Mouse (Mus musculus) heart, embryonic 16.5 days (tissue): ENCODE data around the gene Dock2. TPM values are rescaled to one million over a fixed set of nuclear protein-coding genes. Genes with fewer than 3 reads are reported as not detected.

Experiments used
- ATAC-seq: fragments of 200-750 bp; cut with Nextera tagmentation; replicated peaks from 2 replicates; pipeline ENCODE4 v1.8.0; 2017; ENCODE audit warnings: moderate number of reproducible peaks; ENCODE audit not compliant: insufficient read depth, low FRiP score; ENCODE audit errors: extremely low read depth
- H3K27ac ChIP-seq: fragments of 300-500 bp; sonication (generic); 2 replicates; pipeline ENCODE4 v1.5.1; 2014; ENCODE audit warnings: mild to moderate bottlenecking, low read length, control low read depth, moderate library complexity
- H3K27me3 ChIP-seq: fragments of 300-500 bp; sonication (generic); 2 replicates; pipeline ENCODE4 v1.6.1; 2014; ENCODE audit warnings: low read length, mixed read lengths; ENCODE audit not compliant: control insufficient read depth, insufficient read depth
- H3K36me3 ChIP-seq: fragments of 300-500 bp; sonication (generic); 2 replicates; pipeline ENCODE4 v1.6.1; 2014; ENCODE audit not compliant: control insufficient read depth, insufficient read depth
- H3K4me1 ChIP-seq: fragments of 300-500 bp; sonication (generic); 2 replicates; pipeline ENCODE4 v1.6.1; 2014; ENCODE audit warnings: low read length, mixed read lengths; ENCODE audit not compliant: control insufficient read depth, insufficient read depth
- H3K4me2 ChIP-seq: fragments of 300-500 bp; sonication (generic); 2 replicates; pipeline ENCODE4 v1.6.1; 2014; ENCODE audit warnings: low read depth, mild to moderate bottlenecking, control low read depth, low read length
- H3K4me3 ChIP-seq: fragments of 300-500 bp; sonication (generic); 2 replicates; pipeline ENCODE4 v1.5.1; 2014; ENCODE audit warnings: mild to moderate bottlenecking, control low read depth, low read length
- H3K9ac ChIP-seq: fragments of 300-500 bp; sonication (generic); 2 replicates; pipeline ENCODE4 v1.6.1; 2014; ENCODE audit warnings: low read length, control low read depth
- H3K9me3 ChIP-seq: fragments of 300-500 bp; sonication (generic); replicated peaks from 2 replicates; pipeline ENCODE4 v1.6.1; 2016; ENCODE audit warnings: low read length; ENCODE audit not compliant: control insufficient read depth
- WGBS: fragments of 180-500 bp; shearing (Covaris S2); extraction: QIAGEN DNeasy Blood & Tissue Kit; methylation state at CpG from one replicate; pipeline ENCODE4 v1.1.7; 2014; 5-methylcytosine and 5-hydroxymethylcytosine counted together
- polyA plus RNA-seq: library from polyadenylated mRNA; unstranded; fragments of >200 nt; fragmentation: Nextera tagmentation; extraction: Ambion mirVana; gene quantifications from 2 replicates; pipeline ENCODE4 v1.2.1, GENCODE M21; 2015

Dock2 gene
- polyA plus RNA-seq, 1 experiment from 2014 or later = 5.3 TPM

GRCm38 (mm10) chr11:34774636-34775035 lies 9.1 kb downstream of the Dock2 start:
- Histone ChIP-seq H3K27me3 (no peaks in the 10 kb centered on the region), H3K4me2 (no peak overlapping the region), H3K9ac (no peak overlapping the region), H3K36me3 (no peaks in the 10 kb centered on the region), H3K9me3 (no peaks in the 10 kb centered on the region), H3K27ac (no peak overlapping the region), H3K4me1 (no peaks in the 10 kb centered on the region), H3K4me3 (no peak overlapping the region)
- 68% methylated on average over 2 of the region's 2 CpGs for WGBS
- no peak for ATAC-seq

- Histone ChIP-seq H3K4me1 (no peaks in the 10 kb centered on the region), H3K9ac (no peak overlapping the region), H3K36me3 (no peaks in the 10 kb centered on the region), H3K27ac (no peak overlapping the region), H3K4me3 (no peak overlapping the region), H3K9me3 (no peaks in the 10 kb centered on the region), H3K4me2 (no peak overlapping the region), H3K27me3 (no peaks in the 10 kb centered on the region)
- ATAC-seq = no peak
- 79% methylated on average over 9 of the region's 9 CpGs for WGBS
Measured at GRCm38 (mm10) chr11:34773304-34773895, 10.3 kb downstream of the Dock2 start.

GRCm38 (mm10) chr11:34771221-34771986 lies 12.3 kb downstream of the Dock2 start:
- peak; percentile 71 for ATAC-seq
- 39% methylated on average over 12 of the region's 12 CpGs for WGBS
- H3K4me1 ChIP-seq = no peaks in the 10 kb centered on the region
- H3K9ac ChIP-seq = no peak overlapping the region
- 0 out of 2 replicates have a peak overlapping the region, but pooled peaks have one; percentile 7 for H3K4me2 ChIP-seq
- no peak overlapping the region for H3K4me3 ChIP-seq
- H3K27ac ChIP-seq = no peak overlapping the region
- H3K36me3 ChIP-seq = no peaks in the 10 kb centered on the region
- no peaks in the 10 kb centered on the region for H3K27me3 ChIP-seq
- no peaks in the 10 kb centered on the region for H3K9me3 ChIP-seq

- 60% methylated on average over 4 of the region's 4 CpGs for WGBS
- Histone ChIP-seq H3K4me2 (no peak overlapping the region), H3K4me3 (no peak overlapping the region), H3K27me3 (no peaks in the 10 kb centered on the region), H3K4me1 (no peaks in the 10 kb centered on the region), H3K9me3 (no peaks in the 10 kb centered on the region; the same call in 1 of the 2 replicates), H3K9ac (no peak overlapping the region), H3K27ac (no peak overlapping the region), H3K36me3 (no peaks in the 10 kb centered on the region)
- no peak for ATAC-seq
Measured at GRCm38 (mm10) chr11:34770666-34771065, 13.0 kb downstream of the Dock2 start.

- WGBS = 87% methylated on average over 8 of the region's 8 CpGs
- no peak overlapping the region for H3K4me2 ChIP-seq
- no peak overlapping the region for H3K27ac ChIP-seq
- H3K27me3 ChIP-seq = no peaks in the 10 kb centered on the region
- no peak overlapping the region for H3K9ac ChIP-seq
- no peak overlapping the region for H3K4me3 ChIP-seq
- H3K9me3 ChIP-seq = no peaks in the 10 kb centered on the region; the same call in 1 of the 2 replicates
- H3K36me3 ChIP-seq = no peaks in the 10 kb centered on the region
- no peak for ATAC-seq
- H3K4me1 ChIP-seq = no peaks in the 10 kb centered on the region
Measured at GRCm38 (mm10) chr11:34769946-34770345, 13.7 kb downstream of the Dock2 start.

GRCm38 (mm10) chr11:34769396-34769795 lies 14.3 kb downstream of the Dock2 start:
- no peak overlapping the region for H3K4me2 ChIP-seq
- WGBS = 90% methylated on average over 2 of the region's 2 CpGs
- H3K27ac ChIP-seq = no peak overlapping the region
- H3K4me3 ChIP-seq = no peak overlapping the region
- H3K4me1 ChIP-seq = no peaks in the 10 kb centered on the region
- H3K9ac ChIP-seq = no peak overlapping the region
- H3K9me3 ChIP-seq = no peaks in the 10 kb centered on the region; the same call in 1 of the 2 replicates
- H3K36me3 ChIP-seq = no peaks in the 10 kb centered on the region
- no peak for ATAC-seq
- no peaks in the 10 kb centered on the region for H3K27me3 ChIP-seq

- Histone ChIP-seq H3K27ac (no peak overlapping the region), H3K9ac (no peak overlapping the region), H3K27me3 (no peaks in the 10 kb centered on the region), H3K4me3 (no peak overlapping the region), H3K9me3 (no peaks in the 10 kb centered on the region; the same call in 1 of the 2 replicates), H3K36me3 (no peaks in the 10 kb centered on the region), H3K4me1 (no peaks in the 10 kb centered on the region), H3K4me2 (no peak overlapping the region)
- 65% methylated on average over 5 of the region's 5 CpGs for WGBS
- no peak for ATAC-seq
Measured at GRCm38 (mm10) chr11:34763739-34764361, 19.8 kb downstream of the Dock2 start.

GRCm38 (mm10) chr11:34762570-34763127 lies 21.0 kb downstream of the Dock2 start:
- Histone ChIP-seq H3K27ac (no peak overlapping the region), H3K9ac (no peak overlapping the region), H3K36me3 (no peaks in the 10 kb centered on the region), H3K27me3 (no peaks in the 10 kb centered on the region), H3K4me1 (no peaks in the 10 kb centered on the region), H3K4me3 (no peak overlapping the region), H3K9me3 (no peaks in the 10 kb centered on the region; the same call in 1 of the 2 replicates), H3K4me2 (no peak overlapping the region)
- ATAC-seq = no peak
- WGBS = 82% methylated on average over 5 of the region's 5 CpGs

- ATAC-seq = no peak
- Histone ChIP-seq H3K9me3 (no peaks in the 10 kb centered on the region; the same call in 1 of the 2 replicates), H3K27ac (no peak overlapping the region), H3K4me2 (no peak overlapping the region), H3K9ac (no peak overlapping the region), H3K4me1 (no peaks in the 10 kb centered on the region), H3K36me3 (no peaks in the 10 kb centered on the region), H3K27me3 (no peaks in the 10 kb centered on the region), H3K4me3 (no peak overlapping the region)
- WGBS = 76% methylated on average over 6 of the region's 6 CpGs
Measured at GRCm38 (mm10) chr11:34762125-34762524, 21.6 kb downstream of the Dock2 start.
